Mouse (Mus musculus) gastrocnemius, postnatal 36 days (tissue): ENCODE measurements around the gene Zscan29. TPM values are rescaled to one million over a fixed set of nuclear protein-coding genes. Genes with fewer than 3 reads are reported as not detected.

Experiments
- DNase-seq, 2 experiments: peaks; one replicate each; pipeline ENCODE4 v3.0.0; 2022
- intact Hi-C: fragments of 180-260 bp; cut with DNase I; formaldehyde crosslinking; loops from one replicate; pipeline ENCODE4 v1.15.1; 2025
- long read RNA-seq, 2 experiments: library from polyadenylated mRNA; stranded (forward); transcript quantifications; one replicate each; pipeline ENCODE4 v2.0.0; 2021
- total RNA-seq, 2 experiments: library from RNA; stranded (reverse); gene quantifications; 2 replicates each; pipeline ENCODE4 v1.2.3; 2021

Zscan29 gene
- total RNA-seq: 1 to 10 TPM; 3.6 to 4.6 TPM
- long read RNA-seq, experiment 1, partial matches to known transcripts: 0 of 3 reads
- long read RNA-seq, experiment 1, other reads (novel, unspliced or antisense): 3 of 3 reads
- long read RNA-seq, experiment 2, partial matches to known transcripts: 0 of 2 reads
- long read RNA-seq, experiment 2, other reads (novel, unspliced or antisense): 2 of 2 reads

DNA sequence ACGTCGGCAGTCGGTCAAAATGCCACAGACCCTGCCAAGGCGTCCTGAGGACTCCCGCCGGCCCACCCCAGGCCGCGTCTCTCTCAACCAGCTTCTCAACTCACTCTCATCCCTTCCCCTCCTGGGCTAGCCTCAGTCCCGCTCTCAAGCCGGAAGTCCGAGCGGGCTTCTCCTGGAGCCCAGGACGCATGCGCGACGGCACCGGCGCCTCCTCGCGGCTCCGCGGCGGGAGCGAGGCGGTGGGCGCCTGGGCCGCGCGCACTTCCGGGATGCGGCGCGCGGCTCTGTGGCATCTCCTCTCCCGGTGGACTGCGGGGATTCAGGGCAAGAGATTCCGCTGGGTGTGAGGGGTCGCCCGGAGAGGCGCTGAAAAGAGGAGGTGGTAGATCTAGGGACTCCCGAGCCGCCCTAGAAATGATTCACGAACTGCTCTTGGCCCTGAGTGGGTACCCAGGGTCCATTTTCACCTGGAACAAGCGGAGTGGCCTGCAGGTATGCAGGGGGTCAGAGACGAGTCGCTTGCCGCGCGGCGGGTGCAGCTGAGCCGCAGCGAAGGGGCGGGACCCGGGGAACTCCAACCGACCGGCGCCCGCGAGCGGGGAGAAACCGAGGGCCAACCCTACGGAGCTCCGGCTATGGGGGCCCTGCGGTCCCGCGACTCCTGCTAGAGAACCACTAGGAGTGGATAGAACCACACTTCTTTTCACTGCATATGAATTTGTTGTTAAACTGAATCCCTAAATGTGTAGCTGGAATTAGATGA lies at the start of gene Zscan29:
TSS of gene Zscan29 (minus strand) at position 146 of the 763 bp plus-strand sequence.
- intact Hi-C loops: no loop called here

GRCm38 (mm10) chr2:121219994-121220393 lies 49.1 kb upstream of the Zscan29 start:
- no peak for DNase-seq
- intact Hi-C loops: no loop called here

More for the DNA sequence above, at the start of gene Zscan29:
- DNase-seq: peak; percentile 86

GRCm38 (mm10) chr2:121219177-121219576 lies 48.3 kb upstream of the Zscan29 start:
- intact Hi-C loops: no loop called here
- no peak for DNase-seq

DNA sequence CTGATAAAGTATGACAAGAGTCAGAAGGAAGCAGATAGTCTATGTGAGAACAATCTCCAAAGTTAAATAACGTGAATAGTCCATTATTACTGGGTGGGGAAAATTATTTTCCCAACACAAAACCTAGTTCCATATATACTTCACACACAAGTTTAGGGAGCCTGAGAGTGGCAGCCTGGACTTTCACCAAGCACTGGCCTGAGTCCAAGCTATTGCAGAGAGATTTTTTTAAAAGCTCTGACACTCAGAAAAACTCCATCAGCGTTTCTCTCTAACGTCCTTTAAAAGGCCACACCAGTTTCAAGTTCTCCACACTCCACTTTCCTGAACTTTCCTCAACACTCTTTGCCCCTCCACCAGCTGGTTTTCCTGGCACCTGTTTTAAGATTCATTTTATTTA lies 43.6 kb upstream of the Zscan29 start:
- DNase-seq: no peak
- intact Hi-C loops: no loop called here

DNA sequence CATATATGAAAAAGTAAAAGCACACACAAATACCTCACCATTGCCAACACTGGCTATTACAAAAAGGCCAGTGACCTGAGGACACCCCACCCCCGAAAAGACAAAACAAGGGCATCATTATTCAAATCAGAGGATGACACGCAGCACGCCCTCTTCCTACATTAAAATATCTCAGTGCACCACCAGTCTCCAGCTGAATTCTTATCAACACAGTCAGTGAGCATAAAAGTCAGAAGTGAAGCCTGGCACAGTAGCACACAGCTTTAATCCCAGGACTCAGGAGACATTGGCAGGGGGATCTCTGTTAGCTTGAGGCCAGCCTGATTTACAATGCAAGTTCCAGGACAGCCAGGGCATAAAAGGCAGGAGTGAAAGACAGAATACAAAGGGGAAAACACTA lies 35.6 kb upstream of the Zscan29 start:
- intact Hi-C loops: no loop called here
- no peak for DNase-seq

GRCm38 (mm10) chr2:121204276-121204675 lies 33.4 kb upstream of the Zscan29 start:
- intact Hi-C loops: no loop called here
- no peak for DNase-seq

DNA sequence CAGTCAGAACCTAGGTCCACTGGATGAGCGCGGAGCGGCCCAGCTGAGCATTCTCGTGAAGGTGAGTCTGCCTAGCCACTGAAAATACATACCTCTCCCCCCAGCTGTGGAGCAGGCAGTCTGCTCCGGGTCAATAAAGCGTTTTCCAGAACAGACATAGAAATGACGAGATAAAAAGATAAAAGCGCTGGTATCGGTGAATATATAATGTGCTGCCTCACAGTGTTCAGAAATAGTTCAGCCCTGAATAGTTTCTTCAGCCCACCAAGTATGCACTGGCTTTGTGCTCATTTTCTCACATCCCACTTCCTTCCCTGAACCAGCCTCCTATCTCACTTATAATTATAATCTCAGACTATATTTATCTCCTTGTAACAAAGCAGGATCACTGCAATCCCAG lies 24.5 kb upstream of the Zscan29 start:
- DNase-seq: no peak
- intact Hi-C loops: no loop called here

DNA sequence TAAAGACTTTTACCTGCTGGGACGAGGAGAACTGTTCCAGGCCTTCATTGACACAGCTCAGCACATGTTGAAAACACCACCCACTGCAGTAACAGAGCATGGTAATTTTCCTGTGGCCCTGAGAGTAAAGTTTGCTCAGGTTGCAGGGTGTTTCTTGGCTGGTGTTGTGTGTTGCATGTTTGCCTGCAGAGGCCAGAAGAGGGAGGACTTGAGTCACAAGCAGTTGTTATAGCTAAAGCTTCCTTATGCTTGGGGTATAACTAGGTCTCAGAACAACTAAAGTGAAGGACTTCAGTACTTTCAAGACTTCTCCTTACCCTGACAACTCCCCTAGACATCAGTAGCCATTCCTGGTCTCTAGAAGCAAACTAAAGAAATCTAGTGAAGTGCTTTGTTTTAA lies 17.6 kb upstream of the Zscan29 start:
- intact Hi-C loops: loop anchor here (10.0 kb wide), 1 partner anchor 216 kb away; no protein-coding TSS in a partner anchor
- DNase-seq: no peak

DNA sequence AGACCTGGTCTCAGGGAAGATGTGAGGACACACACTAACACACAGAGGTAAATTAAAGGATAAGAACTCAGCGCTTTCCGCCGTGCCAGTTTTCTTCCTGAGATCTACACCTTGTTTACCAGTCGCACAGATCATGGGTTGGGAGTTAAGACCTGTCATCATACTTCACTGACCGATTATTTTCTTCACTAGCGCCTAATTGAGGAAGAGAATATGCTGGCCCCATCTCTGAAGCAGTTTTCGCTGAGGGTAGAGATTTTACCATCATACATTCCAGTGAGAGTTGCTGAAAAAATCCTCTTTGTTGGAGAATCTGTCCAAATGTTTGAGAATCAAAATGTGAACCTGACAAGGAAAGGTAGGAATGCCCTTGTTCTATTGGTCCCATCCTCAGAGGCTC lies 13.2 kb upstream of the Zscan29 start:
- DNase-seq: no peak
- intact Hi-C loops: loop anchor here (10.0 kb wide), 1 partner anchor 221 kb away; no protein-coding TSS in a partner anchor

DNA sequence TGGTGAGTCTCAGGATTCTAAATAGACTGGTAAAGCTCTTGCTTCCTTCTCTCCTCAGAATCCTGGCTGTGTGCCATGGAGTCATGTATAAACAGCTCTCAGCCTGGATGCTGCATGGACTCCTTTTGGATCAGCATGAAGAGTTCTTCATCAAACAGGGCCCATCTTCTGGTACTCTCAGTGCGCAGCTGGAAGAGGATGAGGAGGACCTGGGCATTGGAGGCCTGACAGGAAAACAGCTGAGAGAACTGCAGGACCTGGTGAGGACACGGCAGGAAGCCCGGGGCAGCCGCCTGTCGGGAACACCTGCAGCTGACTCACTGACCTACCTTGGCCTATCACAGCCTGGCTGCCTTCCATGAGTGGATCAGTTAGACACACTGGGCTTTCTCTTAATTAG lies 12.5 kb upstream of the Zscan29 start:
- intact Hi-C loops: loop anchor here (10.0 kb wide), 1 partner anchor 221 kb away; no protein-coding TSS in a partner anchor
- no peak for DNase-seq

DNA sequence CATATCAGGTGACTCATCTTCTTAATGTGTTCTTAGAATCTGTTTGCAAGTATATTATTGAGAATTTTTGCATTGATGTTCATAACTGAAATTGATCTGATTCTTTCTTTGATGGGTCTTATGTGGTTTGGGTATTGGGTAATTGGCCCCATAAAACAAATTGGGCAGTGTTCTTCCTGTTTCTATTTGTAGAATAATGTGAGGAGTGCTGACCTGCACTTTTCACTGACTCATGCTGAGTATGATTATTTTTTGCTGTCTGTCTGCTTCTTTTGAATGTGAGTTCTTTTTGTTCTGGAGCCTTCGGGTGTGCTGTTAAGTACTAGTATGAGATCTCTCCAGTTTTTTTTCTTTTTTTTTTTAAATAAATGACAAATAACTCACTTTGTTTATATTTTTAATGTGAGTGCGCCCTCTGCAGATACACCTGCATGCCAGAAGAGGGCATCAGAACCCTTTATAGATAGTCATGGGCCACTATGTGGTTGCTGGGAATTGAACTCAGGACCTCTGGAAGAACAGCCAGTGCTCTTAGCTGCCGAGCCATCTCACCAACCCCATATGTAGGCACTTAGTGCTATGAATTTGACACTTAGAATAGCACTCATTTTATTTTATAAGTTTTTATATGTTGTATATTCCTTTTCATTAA lies 8.0 kb upstream of the Zscan29 start:
- intact Hi-C loops: no loop called here
- DNase-seq: no peak

DNA sequence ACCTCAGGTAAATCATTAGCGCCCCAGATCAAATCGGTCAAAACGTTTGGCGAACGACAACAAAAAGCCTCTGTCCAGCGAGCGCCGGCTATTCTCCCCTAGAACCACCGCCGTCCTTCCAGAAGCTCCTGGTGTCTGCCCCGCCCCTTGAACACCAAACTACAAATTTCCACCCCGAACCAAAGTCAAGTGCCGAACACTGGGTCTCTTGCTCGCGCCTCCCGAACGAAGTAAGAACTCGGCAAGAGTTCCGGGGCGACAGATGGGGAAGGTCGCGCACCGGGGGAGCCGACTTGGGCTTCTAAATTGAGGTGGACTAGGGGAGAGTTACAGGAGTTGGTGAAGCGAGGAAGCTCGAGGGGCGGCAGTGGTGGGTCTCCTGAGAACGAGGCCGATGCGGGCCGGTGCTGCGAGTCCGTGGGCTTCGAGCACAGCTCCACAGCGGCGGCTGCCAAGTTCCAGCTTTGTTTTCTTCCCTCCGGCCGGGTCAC lies 399 bp downstream of the Zscan29 start, which contains the start of gene Tubgcp4:
TSS of gene Tubgcp4 (plus strand) at position 174 of the 491 bp plus-strand sequence.
- intact Hi-C loops: no loop called here
- DNase-seq: peak in 1 of 2 experiments; percentile 7

- no peak for DNase-seq
- intact Hi-C loops: no loop called here
Observed at GRCm38 (mm10) chr2:121169902-121170301, 1.0 kb downstream of the Zscan29 start.

DNA sequence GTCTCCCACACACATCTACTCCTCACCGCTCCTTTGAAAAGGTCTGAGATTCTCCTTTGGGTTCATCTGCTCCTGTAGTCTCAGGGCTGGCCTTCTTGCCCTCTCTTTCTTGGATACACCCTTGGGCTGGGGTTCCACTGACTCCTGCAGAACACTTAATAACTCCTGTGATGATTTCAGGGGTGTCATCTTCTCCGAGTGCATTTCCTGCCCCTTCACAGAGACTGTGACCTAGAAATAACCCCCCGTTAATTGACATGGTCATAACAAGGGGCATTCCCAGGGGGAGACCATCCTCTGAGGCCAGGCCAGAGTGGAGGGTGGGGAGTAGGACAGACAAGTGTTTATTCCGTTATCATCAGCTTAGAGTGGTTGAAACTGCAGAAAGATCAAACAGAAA lies 1.8 kb downstream of the Zscan29 start:
- DNase-seq: no peak
- intact Hi-C loops: no loop called here

- DNase-seq: no peak
- intact Hi-C loops: no loop called here
Observed at GRCm38 (mm10) chr2:121153100-121153499, 17.8 kb downstream of the Zscan29 start.

DNA sequence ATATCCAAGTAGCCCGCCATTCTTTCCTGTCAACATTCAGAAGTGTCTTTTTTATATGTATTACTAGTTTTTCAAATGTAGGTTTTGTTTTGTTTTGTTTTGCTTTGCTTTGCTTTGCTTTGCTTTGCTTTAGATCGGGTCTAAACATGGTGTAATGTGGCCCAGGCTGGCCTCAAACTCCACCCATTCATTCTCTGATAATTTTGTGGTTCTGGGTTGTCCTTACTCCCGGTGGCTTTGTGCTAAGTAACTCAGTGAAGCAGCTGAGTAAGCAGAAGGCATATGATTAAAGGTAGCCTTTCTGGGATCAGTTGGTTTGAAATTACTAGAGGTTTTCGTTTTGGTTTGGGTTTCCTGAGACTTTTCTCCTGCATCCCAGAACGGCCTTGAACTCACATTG lies 21.2 kb downstream of the Zscan29 start:
- intact Hi-C loops: no loop called here
- no peak for DNase-seq

GRCm38 (mm10) chr2:121142415-121142814 lies 28.5 kb downstream of the Zscan29 start:
- no peak for DNase-seq
- intact Hi-C loops: no loop called here

DNA sequence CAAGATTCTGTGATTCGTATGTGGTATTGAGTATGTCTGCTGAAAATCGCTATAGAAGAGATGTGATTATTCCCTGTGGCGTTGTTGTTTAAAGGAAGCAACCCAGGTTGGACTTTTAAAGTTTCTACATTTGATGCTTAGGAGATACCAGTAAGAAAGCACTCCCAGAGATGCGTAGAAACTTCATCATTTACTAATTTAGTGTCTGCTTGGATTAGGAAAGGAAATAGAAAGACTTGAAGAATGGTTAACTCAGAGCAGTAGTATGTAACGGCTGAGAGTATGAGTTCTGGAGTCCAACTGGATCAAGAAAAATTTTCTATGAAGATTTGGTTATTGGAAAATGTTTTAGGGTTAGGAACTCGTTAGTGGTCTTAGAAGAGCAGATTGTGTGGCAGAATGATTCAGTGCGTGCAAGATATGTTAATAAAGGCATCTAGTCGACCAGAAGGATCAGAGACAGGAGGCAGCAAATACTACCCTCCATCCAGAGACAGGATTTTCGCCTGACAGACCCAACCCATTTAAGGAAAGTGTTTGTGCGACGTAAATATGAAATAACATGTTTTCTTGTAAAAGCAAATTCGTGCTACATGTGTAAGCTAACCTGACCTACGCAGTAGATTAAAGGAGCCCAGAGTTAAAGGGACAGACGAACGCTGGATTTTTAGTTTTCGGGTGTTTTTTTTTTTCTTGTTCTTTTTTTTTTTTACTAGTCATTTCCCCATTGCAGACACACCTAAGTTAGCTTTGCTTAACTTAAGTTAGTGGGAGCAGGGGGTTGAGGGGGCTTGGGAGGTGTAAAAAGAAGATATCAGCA lies 29.5 kb downstream of the Zscan29 start:
- intact Hi-C loops: no loop called here
- no peak for DNase-seq

- intact Hi-C loops: no loop called here
- DNase-seq: peak; percentile 82 to 95
Observed at GRCm38 (mm10) chr2:121140018-121140882, 30.7 kb downstream of the Zscan29 start, which contains the start of the genes Adal and Lcmt2. Gene Adal, plus strand, starts transcription at chr2:121140428. Gene Lcmt2, minus strand, starts transcription at chr2:121140653.
